Mouse (Mus musculus) layer of hippocampus, adult 18-20 months (tissue): Measurements from ENCODE around the gene Plcd3. TPM values are rescaled to one million over a fixed set of nuclear protein-coding genes. Genes with fewer than 3 reads are reported as not detected.
A peak's percentile ranks its signal among the peaks of the same experiment; 100 is the strongest.

Experiments
- DNase-seq, 2 experiments: peaks; one replicate each; pipeline ENCODE4 v3.0.0; 2022; ENCODE audit warnings: low spot score in 2 of 2
- total RNA-seq, 2 experiments: library from RNA; stranded (reverse); gene quantifications; 2 replicates each; pipeline ENCODE4 v1.2.3; 2021

The Plcd3 gene
- total RNA-seq, 2 experiments from 2014 or later, result 11.0 TPM

DNA sequence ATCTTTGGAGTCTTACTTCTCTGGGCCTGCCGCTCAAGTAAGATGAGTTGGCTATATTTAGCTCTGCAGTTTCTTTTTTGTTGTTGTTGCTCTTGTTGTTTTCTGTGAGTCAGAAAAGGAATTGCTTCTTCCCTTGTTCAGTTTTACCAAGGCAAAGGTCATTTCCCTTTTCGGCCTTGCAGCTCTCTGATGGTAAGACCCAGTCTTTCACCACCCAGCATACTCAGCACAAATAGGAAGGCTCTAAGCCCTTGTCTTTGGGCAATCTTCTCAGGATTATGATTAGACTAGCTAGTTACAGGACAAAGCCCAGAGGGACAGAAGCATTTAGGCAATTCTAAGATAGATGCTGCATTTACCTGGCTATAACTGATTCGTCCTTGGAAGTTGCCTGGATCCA is 74.6 kb downstream of the Plcd3 start:
- no peak for DNase-seq

DNA sequence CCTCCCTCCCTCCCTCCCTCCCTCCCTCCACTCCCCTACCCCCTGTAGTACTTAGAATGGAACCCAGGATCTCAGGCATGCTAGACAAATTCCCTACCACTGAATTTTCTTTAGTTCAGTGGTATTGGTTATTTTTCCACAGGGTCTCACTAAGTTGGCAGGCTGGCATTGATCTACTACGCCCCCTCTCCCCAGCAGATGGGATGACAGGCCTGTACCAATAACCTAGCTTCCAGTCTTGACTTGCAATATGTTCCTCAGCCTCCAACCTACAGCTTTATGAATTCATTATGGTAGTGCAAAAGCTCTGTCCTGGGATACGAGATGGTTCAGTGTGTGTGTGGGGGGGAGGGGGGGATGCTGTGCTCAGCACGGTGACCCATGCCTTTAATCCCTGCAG is 77.5 kb downstream of the Plcd3 start:
- peak in 1 of 2 experiments; percentile 88 for DNase-seq

DNA sequence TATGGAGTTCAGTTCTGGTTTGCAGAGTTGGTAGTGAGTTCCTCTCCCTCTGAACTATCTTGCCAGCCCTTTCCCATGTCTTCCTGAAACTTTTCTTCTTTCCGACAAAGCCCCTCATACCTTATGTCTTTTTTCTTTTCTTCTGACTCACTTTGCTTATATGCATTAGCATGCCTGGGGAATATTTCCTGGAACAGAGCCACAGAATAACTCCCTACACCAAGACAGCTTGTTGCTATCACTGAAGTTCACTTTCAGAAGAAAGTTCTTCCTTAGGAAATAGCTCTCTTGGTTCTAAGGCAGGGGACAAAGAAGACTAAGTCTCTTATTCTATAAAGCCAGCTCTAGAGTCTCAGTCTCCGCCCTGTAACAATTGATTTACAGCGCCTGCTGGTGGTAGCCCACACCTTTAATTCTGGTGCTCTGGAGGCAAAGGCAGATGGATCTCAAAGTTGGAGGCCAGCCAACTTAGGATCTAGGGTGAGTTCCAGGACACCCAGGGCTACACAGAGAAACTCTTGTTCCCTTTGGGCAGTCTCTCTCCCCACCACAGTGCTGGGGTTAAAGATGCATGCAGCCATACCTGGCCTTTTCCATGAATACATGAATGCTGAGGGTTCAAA is 80.6 kb downstream of the Plcd3 start:
- no peak for DNase-seq

Other genes starting within 250 kb of the Plcd3 start
- 100 to 1,000 TPM; 123 to 126 TPM for gene Eftud2, start 220.7 kb downstream of the Plcd3 start, total RNA-seq
- gene Ccdc103, start 220.5 kb downstream of the Plcd3 start, total RNA-seq, result 1 to 10 TPM; 1.5 to 2.2 TPM
- under 1 TPM in 1 of 2 experiments, not detected in 1; 0.27 TPM for gene Fam187a, start 216.5 kb downstream of the Plcd3 start, total RNA-seq
- 100 to 1,000 TPM; 441 to 481 TPM for gene Gfap, start 200.7 kb downstream of the Plcd3 start, total RNA-seq
- not detected for gene Kif18b, start 176.5 kb downstream of the Plcd3 start, total RNA-seq
- 10 to 100 TPM; 17.3 to 20.4 TPM for gene C1ql1, start 155.0 kb downstream of the Plcd3 start, total RNA-seq
- gene Nmt1, start 73.5 kb downstream of the Plcd3 start, total RNA-seq, result 100 to 1,000 TPM; 166 to 172 TPM
- gene Dcakd, start 73.3 kb downstream of the Plcd3 start, total RNA-seq, result 10 to 100 TPM; 68.9 to 69.0 TPM
- 10 to 100 TPM; 75.1 to 90.2 TPM for gene Acbd4, start within 50 bp of the Plcd3 start, total RNA-seq
- 10 to 100 TPM; 53.7 to 57.3 TPM for gene Hexim1, start 14.6 kb upstream of the Plcd3 start, total RNA-seq
- 10 to 100 TPM; 11.2 to 12.5 TPM for gene Hexim2, start 30.8 kb upstream of the Plcd3 start, total RNA-seq
- 100 to 1,000 TPM; 132 to 148 TPM for gene Fmnl1, start 69.4 kb upstream of the Plcd3 start, total RNA-seq
- 1 to 10 TPM; 1.6 to 2.2 TPM for gene 1700023F06Rik, start 106.9 kb upstream of the Plcd3 start, total RNA-seq
- gene Spata32, start 116.8 kb upstream of the Plcd3 start, total RNA-seq, result 1 to 10 TPM in 1 of 2 experiments, under 1 TPM in 1; 0.99 to 1.6 TPM
- gene Map3k14, start 165.8 kb upstream of the Plcd3 start, total RNA-seq, result 1 to 10 TPM; 4.5 to 4.7 TPM